Mouse (Mus musculus): ENCODE data around the gene Gpr171.

- TF ChIP-seq CTCF (IDR thresholded peaks at IDR 0.05; ENCODE audit: borderline replicate concordance, extremely low read depth, insufficient read depth, insufficient read length) (no peak), POLR2A (IDR thresholded peaks at IDR 0.05; ENCODE audit: borderline replicate concordance, extremely low read depth, insufficient read depth, insufficient read length, poor library complexity, severe bottlenecking) (no peak)
Measured at GRCm38 (mm10) chr3:59066558-59067294, 34.9 kb downstream of the Gpr171 start.
